Mouse (Mus musculus) left cerebral cortex, adult 2 months (tissue): ENCODE results near the gene Gm45618. TPM values are rescaled to one million over a fixed set of nuclear protein-coding genes. Genes with fewer than 3 reads are reported as not detected.

Experiments used
- DNase-seq, 2 experiments: peaks; one replicate each; pipeline ENCODE4 v3.0.0; 2021 to 2022; ENCODE audit warnings: low spot score in 2 of 2, mixed read lengths in 1 of 2; ENCODE audit errors: extremely low spot score in 1 of 2
- H3K27ac ChIP-seq: fragments of 200-600 bp; 2 replicates; pipeline ENCODE4 v1.8.1; 2022
- H3K4me3 ChIP-seq: fragments of 200-600 bp; 2 replicates; pipeline ENCODE4 v1.8.1; 2022
- CTCF ChIP-seq: fragments of 200-600 bp; IDR thresholded peaks from 2 replicates; pipeline ENCODE4 v1.8.1; 2022; ENCODE audit warnings: antibody characterized with exemption, mild to moderate bottlenecking, moderate library complexity
- intact Hi-C: fragments of 180-260 bp; cut with DNase I; formaldehyde crosslinking; loops from one replicate; pipeline ENCODE4 v1.15.1; 2025
- total RNA-seq, 2 experiments: library from RNA; stranded (reverse); gene quantifications; 2 replicates each; pipeline ENCODE4 v1.2.3; 2021

Gm45618 gene
- total RNA-seq, 2 experiments from 2014 or later: not detected

DNA sequence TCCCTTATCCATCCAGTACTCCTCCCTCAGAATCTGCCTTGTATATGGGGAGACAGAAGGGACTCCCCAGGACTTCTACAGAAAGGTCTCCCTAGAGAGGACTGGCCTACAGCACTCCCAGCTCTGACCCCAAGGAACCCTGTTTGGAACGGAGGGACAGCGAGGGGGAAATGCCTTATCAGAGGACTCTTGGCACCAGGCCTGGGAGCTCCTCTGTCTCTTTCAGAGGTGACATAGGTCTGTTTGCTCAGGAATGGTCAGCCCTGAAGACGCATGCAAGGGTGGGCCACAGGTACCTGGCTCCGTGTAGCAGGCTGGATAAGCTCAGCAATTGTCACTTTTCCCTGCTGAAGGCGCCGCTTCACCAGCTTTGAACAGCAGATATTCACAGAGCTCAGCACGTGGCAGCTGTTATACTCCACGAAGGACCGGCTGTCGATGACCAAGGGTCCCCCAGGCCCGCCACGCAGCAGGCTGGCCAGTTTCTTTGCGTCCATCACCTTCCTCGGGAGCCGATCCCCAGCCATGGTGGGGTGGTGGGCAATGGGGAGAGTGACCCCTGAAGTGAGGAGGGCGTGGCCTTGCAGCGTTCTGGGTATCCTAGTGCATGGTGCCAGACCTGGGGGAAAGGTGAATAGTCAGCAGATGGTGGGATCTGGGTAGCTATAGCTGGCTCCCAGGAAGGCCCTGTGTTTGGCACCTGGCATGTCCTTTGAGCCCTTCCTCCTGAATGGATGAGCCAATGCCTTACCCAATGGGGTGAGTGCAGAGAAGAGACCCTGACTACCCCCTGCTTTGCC is 30.7 kb downstream of the Gm45618 start:
- peak overlapping the region; percentile 53; the same call in 1 of the 2 replicates for H3K27ac ChIP-seq

DNA sequence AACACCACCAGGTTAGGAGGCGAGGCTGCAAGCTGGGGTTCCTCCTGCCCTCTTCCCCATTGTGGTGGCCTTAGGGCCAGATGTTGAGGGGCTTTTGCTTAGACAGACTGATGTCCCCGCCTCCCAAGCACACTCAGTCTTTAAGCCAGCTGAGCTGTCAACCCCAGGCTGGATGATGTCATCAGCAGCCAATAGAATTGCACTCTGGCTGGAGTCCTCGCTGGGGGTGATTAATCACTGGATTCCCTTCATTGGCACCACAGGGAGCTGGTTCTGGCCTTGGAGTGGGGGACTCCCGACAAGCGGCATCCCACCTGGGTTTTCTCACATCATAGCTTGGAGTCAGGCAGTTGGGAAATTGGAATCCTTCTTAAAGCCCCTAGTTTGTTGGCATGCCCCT is 31.6 kb downstream of the Gm45618 start:
- DNase-seq: peak in 1 of 2 experiments; percentile 71
- peak overlapping the region; percentile 53; the same call in 1 of the 2 replicates for H3K27ac ChIP-seq
- no peak for TF ChIP-seq CTCF
- H3K4me3 ChIP-seq: no peak overlapping the region
- intact Hi-C loops: no loop called here

More for the DNA sequence above, 30.7 kb downstream of the Gm45618 start:
- DNase-seq: no peak
- TF ChIP-seq CTCF: no peak
- H3K4me3 ChIP-seq: no peak overlapping the region; the same call in 1 of the 2 replicates
- intact Hi-C loops: no loop called here

DNA sequence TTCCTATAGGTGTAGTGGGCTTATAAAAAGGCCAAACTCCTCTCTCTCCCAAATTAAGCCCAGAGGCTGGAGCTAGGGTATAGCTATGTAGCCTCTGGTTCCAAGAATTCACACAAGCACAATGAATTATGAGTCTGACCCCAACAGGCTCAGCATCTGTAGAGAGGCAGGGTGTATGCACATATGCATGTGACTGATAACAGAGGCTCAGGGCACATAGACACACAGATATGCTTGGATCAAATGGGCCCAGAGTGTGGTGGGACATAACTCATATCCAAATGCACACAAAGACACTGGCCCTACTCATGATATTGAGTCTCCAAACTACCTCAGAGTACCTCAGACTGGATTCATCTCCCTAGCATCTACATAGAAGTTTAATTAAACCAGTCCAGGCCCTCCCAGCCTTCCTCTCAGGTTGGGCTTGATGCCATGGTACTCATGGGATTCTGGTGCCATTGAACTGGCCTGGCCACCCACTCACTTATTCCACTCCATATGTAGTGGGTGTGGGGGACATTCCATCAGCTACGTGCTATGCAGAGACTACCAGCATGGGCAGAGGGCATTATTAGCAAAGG is 33.4 kb downstream of the Gm45618 start:
- intact Hi-C loops: no loop called here
- no peak for TF ChIP-seq CTCF
- no peak for DNase-seq

DNA sequence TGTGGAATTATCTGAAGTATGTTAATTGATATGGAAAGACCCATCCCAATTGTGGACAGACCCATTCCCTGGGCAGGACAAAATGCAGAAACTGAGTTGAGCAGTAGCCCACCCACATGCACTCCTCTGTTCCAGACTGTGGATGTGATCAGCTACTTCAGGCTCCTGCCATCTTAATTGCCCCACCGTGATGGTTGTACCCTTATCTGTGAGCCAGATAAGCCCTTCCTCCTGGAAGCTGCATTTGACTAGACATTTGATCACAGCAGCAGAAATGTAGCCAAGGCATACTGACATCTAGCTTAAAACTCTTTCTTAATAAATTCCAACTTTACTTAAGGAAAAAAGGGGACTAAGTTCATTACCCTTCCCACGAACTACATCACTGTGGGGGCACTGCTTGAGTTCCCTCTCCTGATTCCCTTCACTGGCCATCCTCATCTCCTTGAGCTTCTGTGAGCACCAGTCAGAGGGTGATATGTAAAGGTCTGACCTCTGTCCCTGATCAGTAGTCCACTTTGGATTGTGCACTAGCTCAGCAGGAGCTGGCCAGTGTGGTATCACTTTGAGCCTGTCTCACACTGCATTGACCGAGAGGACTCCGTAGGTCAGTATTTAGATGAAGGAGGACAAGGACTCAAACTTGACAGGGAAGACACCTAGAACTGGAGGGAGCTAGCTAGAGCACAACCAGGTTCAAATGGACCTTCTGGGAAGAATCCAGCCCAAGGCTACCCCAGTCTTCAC is 34.2 kb downstream of the Gm45618 start:
- intact Hi-C loops: no loop called here

More for the DNA sequence above, 33.4 kb downstream of the Gm45618 start:
- Histone ChIP-seq H3K4me3 (no peak overlapping the region), H3K27ac (no peak overlapping the region)

DNA sequence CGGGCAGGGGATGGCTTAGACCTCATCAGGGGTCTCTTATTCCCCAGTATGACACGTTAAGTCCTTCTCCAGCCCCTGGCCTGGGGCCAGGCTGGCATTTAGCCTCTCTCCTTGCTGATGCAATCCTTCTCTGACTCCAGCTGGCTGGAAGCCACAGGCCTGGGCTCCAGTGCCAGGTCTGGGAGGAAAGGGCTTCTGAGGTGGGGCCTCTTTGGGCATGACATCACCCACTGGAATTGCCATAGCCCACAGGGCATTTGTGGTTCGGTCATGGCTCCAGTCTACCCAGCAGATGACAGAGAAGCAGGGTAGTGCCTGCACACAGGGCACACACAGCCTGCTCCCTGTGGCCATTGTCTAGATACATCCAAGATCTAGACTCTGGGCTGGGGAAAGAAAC is 35.7 kb downstream of the Gm45618 start:
- intact Hi-C loops: no loop called here
- H3K27ac ChIP-seq: peak overlapping the region; percentile 70
- TF ChIP-seq CTCF: no peak
- peak; percentile 51 to 52 for DNase-seq
- H3K4me3 ChIP-seq: no peak overlapping the region

More for the DNA sequence above, 34.2 kb downstream of the Gm45618 start:
- DNase-seq: no peak
- TF ChIP-seq CTCF: no peak
- Histone ChIP-seq H3K27ac (no peak overlapping the region), H3K4me3 (no peak overlapping the region)

DNA sequence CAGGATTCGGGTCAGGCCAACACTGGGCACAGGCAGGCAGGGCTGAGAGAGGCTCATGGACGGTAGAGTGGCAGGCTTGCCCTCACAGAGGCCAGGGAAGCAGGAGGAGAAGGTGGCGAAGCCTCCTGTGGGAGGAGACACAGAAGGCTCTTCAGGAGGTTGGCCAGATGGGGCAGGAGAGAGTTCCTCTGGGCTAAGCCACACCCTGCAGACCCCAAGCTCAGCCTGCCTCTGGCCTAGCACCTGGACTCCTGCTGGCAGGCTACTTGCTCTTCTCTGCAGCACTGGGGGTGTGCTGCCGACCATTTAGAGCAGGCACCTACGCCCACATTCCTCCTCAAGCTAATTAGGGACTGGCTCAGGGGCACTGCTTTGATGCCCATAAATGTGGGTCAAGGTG is 36.1 kb downstream of the Gm45618 start:
- Histone ChIP-seq H3K27ac (peak overlapping the region; percentile 70), H3K4me3 (no peak overlapping the region)
- TF ChIP-seq CTCF: no peak; the same call in 1 of the 2 replicates
- intact Hi-C loops: no loop called here
- no peak for DNase-seq

DNA sequence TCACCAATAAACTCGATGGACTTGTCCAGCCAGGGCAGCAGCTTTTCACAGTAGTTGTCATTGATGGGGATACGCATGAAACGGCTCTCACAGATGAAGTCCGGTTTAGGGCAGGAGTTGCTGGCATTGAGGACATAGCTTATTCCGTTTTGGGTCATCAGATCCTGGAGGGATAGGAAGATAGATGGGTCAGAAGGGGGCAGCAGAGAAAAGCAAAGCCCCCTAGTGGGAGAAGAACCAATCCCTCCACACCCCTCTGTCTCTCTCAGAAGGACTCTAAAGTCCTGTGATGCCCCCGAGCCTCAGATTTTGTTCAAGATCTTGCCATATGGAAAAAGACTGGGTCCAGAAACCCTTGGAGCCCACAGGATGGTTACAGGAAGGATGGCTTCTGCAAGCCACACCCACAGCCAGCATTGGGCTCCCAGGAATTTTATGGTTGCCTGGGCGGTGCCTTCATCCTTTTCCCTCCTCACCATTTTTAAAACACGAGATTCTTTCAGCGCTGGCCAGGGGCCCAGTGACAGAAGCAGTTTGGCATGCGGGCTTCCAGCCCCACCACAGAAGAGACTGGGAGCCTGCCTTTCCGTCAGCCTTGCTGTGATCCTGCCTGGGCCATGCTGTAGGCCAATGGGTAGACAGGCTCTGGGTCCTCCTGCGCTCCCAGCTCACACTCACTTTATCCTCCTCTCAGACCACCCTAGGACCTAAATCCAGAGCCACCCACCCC is 36.8 kb downstream of the Gm45618 start:
- peak overlapping the region; percentile 70 for H3K27ac ChIP-seq

DNA sequence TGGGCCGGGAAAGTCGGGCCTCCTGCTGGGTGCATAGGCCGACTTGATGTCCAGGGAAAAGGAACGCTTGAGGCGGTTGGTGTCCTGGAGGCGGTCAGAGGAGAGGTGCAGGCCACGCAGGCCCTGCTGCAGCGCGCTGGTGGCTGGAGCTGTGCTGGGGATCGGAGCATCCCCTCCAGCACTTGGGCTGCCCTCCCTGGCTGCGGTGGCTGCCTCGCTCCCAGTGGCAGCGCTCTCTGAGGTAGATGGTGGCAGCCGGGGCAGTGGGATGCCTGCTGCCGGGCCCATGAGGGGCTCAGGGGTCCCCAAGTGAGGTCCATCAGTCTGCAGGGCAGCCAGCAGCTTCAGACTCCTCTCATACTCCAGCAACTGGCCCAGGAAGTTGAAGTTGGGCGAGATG is 37.9 kb downstream of the Gm45618 start:
- Histone ChIP-seq H3K4me3 (no peak overlapping the region), H3K27ac (no peak overlapping the region)
- intact Hi-C loops: no loop called here
- no peak for DNase-seq
- TF ChIP-seq CTCF: no peak

More for the DNA sequence above, 36.8 kb downstream of the Gm45618 start:
- no peak overlapping the region for H3K4me3 ChIP-seq
- intact Hi-C loops: no loop called here
- peak in 1 of 2 experiments; percentile 31 for DNase-seq
- TF ChIP-seq CTCF: no peak; the same call in 1 of the 2 replicates

DNA sequence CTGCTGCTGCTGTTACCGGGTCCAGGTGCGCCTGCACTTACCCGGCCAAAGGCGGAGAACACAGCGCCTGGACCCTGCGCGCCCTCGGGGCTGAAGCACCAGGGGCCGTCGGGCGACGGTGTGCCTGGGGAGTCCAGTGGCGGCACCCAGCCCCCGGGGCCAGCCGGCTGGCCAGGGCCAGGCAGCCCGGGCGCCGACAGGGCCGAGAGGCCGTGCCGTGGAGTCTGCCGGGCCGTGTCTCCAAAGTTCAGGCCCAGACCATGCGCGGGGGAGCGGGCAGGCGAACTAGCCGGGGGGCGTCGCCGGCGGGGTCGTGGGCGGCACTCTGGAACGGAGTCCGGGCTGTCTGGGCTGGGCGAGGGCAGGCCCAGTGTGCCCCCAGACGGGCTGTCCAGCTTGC is 38.4 kb downstream of the Gm45618 start:
- intact Hi-C loops: no loop called here
- H3K4me3 ChIP-seq: no peak overlapping the region
- no peak for DNase-seq
- no peak for TF ChIP-seq CTCF
- no peak overlapping the region for H3K27ac ChIP-seq

DNA sequence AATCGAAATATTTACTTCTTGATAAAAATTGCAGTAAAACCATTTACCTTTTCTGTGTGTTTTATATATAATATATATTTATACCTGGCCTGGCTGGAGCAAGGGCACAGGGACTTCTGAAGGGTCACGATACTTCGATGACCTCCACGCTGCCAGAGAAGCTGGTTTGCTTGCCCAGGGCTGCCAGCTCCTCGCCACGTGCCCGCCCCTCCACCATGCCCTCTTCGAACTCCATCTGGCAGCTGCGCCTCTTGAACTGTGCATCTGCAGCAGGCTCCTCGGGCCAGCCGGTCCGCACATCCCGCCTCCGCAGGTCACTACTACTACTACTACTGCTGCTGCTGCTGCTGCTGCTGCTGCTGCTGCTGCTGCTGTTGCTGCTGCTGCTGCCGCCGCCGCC is 38.8 kb downstream of the Gm45618 start:
- H3K27ac ChIP-seq: no peak overlapping the region

DNA sequence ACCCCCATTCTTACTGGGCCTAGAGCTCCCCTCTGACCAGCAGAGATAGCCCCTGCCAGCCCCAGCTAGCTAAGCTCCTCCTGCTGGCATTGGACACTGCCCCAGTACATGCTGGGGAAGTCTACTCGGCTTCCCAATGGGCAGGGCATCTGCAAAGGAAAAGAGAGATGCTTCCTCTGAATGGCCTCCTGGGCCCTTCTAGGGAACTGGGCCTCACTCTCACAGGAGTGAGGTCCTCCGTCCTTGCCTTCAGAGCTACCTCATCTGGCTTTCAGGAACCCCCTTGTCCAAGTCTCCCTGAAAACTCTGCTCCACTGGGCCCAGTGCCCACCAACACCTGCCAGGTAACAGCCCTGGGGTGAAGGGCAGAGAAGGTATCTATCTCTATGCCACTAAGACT is 39.7 kb downstream of the Gm45618 start:
- DNase-seq: no peak
- intact Hi-C loops: no loop called here
- TF ChIP-seq CTCF: no peak
- H3K4me3 ChIP-seq: no peak overlapping the region
- H3K27ac ChIP-seq: no peak overlapping the region

More for the DNA sequence above, 38.8 kb downstream of the Gm45618 start:
- no peak for TF ChIP-seq CTCF
- no peak overlapping the region for H3K4me3 ChIP-seq
- no peak for DNase-seq
- intact Hi-C loops: no loop called here
